Mouse (Mus musculus) central nervous system, embryonic 11.5 days (tissue): ENCODE measurements around the gene Lbx1. TPM values are rescaled to one million over a fixed set of nuclear protein-coding genes. Genes with fewer than 3 reads are reported as not detected.

Experiments used
- polyA plus RNA-seq: library from polyadenylated mRNA; depleted of rRNA; stranded (reverse); fragments of >200 nt; gene quantifications from 2 replicates; pipeline ENCODE4 v1.2.3, GENCODE M21; 2012; rRNA removed

Gene Lbx1
- 0.06 and 3.5 TPM in 2 replicates for polyA plus RNA-seq

DNA sequence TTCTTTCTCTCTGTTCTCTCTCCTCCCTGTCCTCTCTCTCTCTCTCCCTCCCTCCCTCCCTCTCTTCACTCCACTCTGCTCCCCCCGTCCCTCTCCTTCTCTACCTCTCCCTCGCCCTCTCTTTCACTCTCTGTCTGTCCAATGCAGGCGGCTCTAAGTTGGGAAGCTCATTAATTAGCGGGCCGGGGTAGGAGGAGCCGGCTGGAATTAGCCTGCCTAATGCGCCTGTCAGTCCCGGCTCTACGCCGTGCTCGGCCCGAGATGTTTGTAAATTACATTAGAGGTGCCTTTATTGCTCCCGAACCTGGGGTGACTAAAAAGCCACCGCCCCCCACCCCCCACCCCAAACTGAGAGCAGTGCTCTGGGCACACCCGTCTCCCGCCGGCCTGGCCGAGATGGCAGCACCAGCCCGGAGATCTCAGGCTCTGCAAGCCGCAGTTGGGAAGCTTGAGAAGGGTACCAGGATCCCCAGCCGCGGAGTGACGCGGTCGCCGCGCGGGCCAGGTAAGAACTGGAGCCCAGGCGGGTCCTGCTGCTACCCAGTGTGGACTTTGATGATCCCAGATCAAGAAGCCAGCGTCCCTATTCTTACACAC lies at the start of gene Lbx1:
TSS of gene Lbx1 (minus strand) at position 47 of the 597 bp plus-strand sequence.

Other genes starting within 250 kb of the Lbx1 start
- 40.3 and 59.8 TPM in 2 replicates for gene Sema4g, start 246.7 kb downstream of the Lbx1 start, polyA plus RNA-seq
- 20.4 and 25.2 TPM in 2 replicates for gene Twnk, start 230.1 kb downstream of the Lbx1 start, polyA plus RNA-seq
- gene Mrpl43, start 229.4 kb downstream of the Lbx1 start, polyA plus RNA-seq: 52.5 and 70.7 TPM in 2 replicates
- gene Lzts2, start 221.4 kb downstream of the Lbx1 start, polyA plus RNA-seq: 71.5 and 90.2 TPM in 2 replicates
- gene Pdzd7, start 190.1 kb downstream of the Lbx1 start, polyA plus RNA-seq: 1.1 and 1.2 TPM in 2 replicates
- gene Sfxn3, start 188.3 kb downstream of the Lbx1 start, polyA plus RNA-seq: 15.0 and 24.1 TPM in 2 replicates
- gene Kazald1, start 160.6 kb downstream of the Lbx1 start, polyA plus RNA-seq: 0.77 and 1.4 TPM in 2 replicates
- 1.0 and 1.7 TPM in 2 replicates for gene Tlx1, start 85.1 kb downstream of the Lbx1 start, polyA plus RNA-seq
- gene Btrc, start 127.9 kb upstream of the Lbx1 start, polyA plus RNA-seq: 47.6 and 54.5 TPM in 2 replicates